Mouse (Mus musculus) layer of hippocampus, adult 9-10 months (tissue): ENCODE data around the gene Wipf3.

Experiments used
- DNase-seq: peaks from one replicate; pipeline ENCODE4 v3.0.0; 2022; ENCODE audit warnings: low spot score

Wipf3 gene

DNA sequence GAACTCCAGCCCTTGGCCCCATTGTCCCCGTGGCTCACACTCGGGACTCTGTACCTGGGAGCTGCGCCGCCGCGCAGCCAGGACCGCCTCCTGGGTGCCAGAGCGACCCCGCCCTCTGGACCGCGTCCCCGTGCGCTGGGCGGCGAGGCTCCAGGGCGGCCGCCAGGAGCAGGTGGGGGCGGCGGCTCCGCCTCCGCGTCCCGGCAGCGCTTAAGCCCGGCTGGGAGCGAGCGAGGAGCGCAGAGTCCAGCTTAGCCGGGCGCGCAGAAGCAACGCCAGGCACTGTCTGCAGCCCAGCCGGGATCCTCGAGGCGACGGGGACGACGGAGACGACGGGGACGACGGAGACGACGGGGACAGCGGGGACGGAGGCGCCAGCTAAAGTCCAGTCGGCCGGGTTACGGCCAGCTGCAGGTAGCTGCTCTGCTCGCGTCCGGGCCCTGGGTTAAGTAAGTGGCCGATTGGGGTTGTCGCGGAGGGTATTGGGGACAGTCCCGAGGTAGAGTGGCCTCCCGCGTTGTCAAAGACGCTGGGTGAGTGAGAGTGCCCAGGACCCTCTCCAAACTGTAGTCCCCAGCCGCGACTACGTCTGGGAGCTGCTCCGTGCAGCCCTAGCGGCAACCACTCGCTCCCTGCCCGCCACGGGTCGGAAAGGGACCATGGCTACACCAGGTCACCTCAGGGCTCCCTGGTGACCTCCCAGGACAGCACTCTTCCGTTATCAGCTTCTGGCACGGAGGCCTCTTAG is at the start of gene Wipf3:
Gene Wipf3 (plus strand): TSS at position 157 of the 748 bp plus-strand sequence.
- DNase-seq, result no peak

DNA sequence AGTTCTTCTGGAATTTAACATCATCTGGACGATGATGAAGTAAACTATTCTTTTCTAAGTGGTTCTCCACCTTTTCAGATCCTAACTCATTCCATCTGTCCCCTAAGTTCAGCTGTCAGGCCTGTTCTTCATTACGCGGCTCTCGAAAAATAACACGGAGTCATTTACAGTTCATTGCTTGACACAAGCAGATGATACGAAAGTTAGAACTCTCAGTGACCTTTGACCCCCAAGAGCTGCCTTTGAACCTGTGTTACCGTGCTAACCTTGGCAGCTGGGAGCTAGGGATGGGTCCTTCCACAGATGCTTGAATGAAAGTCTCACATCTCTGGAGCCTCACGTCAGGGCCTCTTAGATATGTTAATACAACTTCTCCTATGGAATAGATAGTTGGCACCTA is 46.8 kb upstream of the Wipf3 start:
- DNase-seq, result no peak

DNA sequence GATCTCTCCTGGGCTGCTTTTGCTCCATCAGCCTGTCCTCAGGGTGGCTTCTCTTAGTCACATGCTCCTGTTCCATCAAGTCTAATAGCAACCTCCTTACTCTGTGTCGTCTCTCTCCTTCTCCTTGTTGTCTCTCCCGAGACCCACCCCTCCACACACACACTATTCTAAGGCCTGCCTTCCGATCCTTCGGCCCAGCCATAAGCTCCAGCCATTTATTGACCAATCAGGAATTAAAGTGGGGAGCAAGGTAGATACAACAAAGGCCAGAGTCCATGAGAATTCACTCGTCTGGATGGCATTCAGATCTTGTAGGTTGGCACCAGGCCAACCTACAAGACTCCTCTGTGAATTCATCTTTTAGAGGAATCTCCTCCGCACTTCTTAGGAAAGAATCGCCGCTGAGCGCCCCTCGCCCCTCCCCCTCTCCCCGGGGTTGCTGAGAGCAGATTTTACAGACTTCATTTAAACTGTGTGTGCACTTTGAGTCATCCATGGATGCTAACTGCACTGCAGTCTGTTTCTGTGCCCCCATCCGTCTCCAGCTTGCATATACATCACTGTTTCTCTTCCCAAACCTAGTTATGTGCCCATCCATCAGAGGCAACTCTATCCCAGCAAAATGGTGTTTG is 45.4 kb upstream of the Wipf3 start:
- no peak for DNase-seq

DNA sequence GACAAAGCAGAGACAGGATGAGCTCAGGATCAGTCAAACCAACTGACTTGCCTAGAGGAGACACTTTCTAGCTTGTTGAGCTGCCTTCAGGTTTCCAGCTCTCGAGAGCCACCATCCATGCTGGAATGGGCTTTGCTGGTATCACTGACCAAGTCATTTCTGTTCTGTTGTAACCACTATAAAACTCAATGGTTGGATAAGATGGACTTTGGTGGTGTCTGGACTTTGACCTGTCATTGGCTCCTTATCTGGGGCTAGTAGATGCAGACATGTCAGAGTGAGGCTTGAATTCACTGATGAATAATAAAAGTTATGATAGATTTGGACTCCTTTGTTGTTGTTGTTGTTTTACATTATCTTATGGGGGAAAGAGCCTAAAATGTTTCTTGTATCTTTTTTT is 44.6 kb upstream of the Wipf3 start:
- DNase-seq, result no peak

DNA sequence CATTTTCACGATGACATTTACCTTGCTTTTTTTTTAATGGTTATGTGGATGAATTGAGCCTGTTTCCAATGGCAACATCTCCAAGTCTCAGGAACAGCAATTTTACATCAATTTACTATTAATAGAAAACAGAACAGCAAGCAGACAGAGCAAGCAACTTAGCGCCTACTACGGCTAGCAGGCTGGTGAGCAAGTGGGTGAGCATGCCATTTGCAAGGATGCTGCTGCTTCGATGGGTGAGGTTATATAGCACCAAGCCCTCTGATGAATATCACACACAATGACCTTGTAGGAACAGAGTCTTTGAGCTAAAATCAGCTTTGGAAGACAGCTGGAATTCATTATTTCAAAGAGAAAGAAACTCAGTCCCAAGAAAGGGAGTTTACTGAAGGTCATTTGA is 43.0 kb upstream of the Wipf3 start:
- DNase-seq, result no peak

DNA sequence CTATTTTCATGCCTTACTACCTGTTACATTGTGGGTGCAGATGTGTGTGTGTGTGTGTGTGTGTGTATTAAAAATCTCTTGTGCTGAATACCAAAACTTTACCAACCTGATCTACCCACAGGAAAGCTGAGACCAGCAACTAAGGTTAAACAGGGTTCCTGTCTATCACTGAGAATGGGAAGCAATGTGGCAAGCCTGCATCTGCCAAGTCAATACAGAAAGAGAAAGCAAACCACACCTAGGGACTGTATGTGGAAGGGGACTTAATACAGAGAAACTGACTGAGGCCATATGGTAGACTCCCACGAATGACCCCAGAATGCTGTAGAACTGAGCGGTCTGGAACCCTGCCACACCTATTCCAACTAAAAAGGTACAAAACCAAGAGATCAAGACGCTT is 42.4 kb upstream of the Wipf3 start:
- no peak for DNase-seq

DNA sequence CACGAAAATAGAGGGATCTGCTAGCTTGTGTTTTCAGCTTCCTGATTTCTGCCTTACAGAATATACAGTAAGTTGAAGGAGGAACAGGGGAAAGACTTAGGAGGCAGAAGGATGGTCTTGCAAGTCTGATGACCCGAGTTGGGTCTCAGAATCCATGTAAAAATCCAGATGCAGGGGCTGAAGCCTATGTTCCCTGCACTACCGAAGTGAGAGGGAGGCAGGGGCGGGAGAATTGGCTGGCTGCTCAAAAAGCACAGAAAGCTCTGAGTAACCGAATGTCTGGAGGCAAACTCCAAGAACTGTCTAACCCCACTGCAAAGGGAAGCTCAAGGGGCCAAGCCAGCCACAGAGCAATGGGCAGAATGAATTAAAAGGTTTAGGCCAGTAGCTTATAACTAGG is 41.7 kb upstream of the Wipf3 start:
- no peak for DNase-seq

DNA sequence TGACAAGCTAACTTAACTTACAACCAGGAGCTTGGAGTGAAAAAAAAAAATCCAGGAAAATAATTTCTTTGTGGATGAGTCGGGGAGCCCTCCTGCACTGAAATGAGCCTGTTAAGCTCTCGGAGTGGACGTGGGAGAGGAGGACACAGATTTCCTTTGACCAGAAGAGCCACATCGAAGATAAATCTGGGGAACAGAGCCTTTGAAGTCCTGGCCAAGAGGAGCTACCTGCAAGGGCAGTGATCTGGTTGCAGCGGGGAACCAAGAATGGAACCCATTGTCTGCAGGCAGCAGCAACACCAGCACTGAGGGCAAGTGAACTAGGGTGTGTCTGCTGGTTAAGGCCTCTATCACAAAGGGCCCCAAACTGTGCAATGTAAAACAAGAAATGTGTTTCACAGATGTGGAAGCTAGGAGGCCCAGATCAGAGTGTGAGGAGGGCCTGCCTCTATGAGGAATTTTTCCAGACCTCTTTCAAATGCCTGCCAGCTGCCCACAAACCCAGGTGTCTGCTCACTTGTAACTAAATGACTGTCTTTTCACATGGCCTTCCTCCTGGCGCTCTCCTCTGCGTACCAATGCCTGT is 40.6 kb upstream of the Wipf3 start:
- DNase-seq, result no peak

DNA sequence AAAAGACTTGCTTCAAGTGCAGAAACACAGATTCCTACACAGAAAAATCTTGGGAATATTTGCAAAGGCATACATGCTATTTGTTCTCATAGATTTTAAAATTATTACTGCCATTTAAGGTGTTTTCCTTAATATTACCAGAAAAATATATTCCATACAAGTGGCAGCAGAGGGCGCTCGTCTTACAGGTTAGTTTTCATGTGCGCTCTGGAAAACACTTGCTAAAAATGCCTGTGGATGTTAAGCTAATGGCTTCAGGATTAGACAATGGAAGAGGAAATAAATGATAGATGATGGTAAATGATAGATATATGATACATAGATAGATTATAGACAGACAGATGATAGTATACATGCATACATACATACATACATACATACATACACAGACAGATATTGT is 37.6 kb upstream of the Wipf3 start:
- DNase-seq, result no peak

DNA sequence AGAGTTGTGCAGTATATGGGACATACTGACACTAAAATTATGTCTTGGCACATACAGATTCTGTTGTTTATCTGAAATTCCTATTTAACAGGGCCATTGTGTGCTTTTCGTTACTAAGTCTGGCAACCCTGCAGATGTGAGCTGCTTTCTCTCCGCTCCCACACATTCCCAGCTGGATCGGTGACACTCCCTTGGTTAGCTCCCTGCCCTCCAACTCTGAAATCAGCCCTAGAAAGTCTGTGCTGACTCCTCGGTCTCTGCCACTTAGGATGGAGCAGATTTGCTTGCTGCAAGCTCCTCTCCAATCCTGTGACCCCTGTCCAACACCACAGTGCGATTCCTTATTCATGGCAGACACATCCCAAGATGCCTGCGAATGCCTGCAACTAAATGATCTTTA is 35.5 kb upstream of the Wipf3 start:
- DNase-seq, result no peak

DNA sequence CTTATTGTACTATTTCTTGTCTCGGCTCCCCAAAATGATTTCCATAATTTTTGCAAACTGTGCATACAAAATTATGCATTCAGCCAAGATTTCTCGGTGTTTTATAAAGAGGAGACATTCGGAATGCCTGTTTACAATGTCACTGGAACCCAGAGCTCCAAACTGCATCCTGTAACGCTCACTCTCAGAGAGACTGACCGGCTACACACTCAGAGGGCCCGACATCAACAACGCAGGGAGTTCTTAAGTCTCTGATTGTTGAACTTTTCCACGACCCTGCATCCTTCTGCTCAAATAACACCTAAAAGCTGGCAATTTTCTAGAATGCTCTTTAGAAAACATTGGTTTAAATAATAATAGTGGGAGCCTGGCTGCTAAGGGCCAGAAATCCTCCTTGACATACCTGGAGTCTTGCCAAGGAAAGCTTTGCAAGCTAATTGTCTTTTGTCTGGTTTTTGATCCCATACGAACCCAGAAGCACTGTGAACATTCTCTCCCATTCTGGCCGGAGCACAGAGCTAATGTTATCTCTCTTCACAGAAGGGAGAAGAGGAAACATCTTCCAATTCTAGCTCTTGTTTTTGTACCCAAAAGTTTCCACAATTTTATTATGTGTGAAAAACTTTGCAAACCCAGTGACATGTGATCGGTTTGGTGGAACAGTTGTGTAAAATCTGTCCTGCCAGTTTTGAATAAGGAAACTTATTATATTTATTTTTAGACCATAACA is 30.0 kb upstream of the Wipf3 start:
- no peak for DNase-seq

DNA sequence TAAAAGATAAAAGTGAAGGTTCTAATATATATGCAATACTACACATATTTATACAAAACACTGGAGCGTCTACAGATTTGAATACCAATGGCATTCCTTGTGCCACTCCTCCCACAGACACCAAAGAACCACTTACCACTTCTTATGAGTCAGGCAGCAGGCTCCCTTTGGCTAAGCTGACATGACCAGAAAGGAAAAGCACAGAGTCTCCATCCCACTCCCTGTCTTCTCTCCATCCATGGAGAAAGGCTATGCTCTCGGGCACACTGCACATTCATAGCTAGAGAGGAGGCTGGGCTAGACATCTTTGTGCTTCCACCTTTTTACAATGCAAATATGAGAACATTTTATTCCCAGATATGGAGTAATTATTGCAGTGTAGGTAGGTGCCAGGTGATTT is 27.9 kb upstream of the Wipf3 start:
- DNase-seq, result no peak

DNA sequence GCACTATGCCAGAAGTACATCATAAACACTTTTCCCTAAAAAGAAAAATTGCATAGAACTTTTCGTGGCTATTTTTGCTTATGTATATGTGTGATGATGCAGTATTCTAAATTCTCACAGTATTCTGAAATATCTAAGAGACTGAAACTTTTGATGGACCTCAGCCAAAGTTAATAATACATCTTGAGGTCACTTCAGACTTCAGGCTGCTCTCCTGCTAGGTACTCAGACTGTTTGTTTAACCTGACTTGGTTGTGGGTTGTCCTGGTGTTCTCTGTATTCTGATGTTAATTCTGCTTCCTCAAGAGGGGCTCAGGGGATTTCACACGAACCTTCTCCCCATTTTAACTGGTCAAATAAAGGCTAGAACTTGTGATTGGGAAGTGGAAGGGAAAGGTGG is 24.5 kb upstream of the Wipf3 start:
- no peak for DNase-seq

DNA sequence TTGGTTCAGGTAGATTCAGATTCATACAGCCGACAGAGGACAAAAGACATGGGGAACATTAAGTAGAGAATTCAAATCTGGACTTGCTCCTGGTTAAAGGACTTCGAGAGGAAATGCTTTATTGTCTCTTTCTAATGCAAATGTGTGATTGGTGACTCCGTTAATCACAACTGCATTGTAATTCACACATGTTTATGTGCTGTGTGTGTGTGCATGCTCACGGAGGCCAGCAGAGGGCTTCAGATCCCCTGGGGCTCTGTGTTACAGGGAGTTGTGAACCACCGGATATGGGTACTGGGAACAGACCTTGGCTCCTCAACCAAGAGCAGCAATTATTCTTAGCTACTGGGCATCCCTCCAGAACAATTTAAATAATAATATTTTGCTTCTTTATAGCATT is 23.3 kb upstream of the Wipf3 start:
- no peak for DNase-seq

DNA sequence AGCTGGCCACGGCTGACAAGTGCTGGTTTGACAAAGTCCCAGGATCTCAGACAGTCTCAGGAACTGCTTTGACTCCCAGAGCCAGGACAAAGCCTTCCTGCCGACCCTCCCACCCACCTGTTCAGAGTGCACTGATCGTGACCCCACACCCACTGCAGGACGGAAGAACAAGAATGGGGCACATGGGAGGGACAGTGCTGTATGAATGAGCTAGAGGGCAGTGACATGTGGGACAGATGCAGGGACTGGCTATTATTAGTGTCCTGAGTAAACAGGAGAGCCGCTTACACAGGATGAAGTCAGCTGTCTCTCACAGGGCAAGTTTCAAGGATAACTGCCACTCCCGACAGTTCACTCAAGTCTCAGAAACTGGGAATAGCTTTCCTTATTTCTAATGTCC is 20.1 kb upstream of the Wipf3 start:
- no peak for DNase-seq

DNA sequence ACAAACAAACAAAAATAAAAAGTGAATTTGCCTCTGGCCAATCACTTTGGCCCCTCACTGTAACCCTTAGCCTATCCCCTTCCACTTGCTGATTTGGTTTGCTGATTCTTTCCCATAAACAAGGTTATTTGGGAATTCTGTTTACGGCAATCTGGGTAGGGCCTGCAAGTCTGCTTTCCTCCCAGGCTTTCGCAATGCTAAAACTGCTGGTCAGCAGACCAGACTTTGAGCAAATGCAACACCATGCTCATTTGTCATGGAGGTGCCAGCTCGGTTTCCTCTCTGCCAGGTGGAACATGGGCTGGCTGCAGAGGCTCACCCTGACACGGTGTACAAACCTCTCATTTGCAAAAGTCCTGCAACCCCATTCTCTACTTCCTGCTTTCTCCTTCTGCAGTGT is 19.0 kb upstream of the Wipf3 start:
- no peak for DNase-seq

DNA sequence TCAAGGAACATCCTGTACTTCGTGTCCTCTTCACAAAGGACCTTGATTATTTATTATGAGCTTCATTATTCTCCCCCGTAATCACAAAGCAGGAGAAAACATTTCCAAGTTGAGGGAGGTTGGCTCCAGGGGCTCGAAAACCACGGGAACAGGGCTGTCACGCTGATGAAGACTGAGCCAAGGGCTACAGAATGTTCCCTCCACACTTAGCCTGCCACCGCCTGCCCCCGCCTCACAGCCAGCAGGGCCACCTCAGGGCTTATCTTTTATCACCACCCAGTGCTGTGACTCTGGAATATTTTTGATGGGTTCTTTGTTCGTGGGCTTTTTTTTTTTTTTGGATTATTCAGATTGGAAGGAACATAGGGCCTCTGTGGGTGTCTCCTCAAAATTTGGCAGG is 17.8 kb upstream of the Wipf3 start:
- no peak for DNase-seq

DNA sequence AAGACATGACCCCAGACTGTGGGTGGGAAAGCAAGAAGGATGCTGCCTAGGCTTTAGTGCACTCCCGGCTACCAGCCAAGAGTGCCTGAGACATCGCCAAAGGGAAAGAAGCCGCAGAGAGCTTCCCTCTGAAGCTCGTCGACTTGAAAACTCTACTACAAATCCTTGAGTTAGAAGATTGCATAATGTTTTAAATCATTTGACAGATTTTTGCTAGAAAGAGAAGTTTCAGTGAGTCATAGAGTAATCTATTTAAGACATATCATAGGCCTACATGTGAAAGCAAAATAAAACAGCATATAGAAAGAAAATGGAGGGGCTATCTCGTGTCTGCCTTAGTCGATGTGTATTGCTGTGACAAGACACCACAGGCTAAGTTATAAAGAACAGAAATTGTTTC is 16.5 kb upstream of the Wipf3 start:
- DNase-seq, result no peak

DNA sequence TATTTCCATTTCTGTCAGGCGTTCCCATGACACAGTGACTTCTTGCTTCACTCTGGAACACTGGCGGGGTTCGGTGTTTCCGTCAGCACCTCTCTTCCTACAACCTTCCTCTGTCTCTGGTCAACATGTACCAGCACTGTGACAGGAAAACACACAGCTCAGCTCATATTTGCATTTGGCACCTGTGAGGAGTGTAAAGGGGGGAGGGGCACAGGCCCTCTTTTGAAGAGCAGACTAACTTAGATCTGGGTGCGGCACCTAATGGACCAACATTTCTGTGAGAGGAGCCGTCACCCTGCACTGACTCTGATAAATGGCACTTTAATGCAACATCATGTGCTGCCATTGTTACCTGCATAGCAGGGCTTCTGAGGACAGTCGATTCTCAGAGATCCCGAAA is 4.2 kb upstream of the Wipf3 start:
- no peak for DNase-seq

DNA sequence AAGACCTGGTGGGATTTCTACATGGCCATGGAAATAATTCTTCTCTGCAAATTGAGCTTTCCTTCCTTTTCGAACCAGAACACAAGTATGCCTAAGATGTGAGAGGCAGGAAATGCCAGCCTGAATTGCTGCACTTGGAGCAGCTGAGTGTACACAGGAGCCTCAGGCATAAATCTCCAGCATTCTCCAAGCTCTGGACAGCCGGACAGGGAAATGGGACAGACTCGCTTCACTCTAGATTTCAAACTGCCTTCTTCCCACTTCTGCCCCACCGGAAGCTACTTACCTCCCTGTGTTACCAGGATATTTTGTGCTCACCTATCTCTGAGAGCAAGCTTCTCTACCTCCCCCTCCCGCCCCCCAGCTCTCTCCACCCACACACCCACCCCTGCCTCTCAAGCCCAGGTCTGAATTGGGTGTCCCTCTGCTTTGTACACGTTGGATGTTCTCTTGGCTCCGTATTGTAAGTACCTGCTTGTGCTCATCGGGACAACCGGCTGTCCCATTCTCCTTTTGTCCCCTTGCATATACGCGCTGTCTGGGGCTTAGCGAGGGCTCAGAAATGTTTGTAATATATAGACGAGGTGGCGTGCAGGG is 455 bp upstream of the Wipf3 start:
- no peak for DNase-seq

DNA sequence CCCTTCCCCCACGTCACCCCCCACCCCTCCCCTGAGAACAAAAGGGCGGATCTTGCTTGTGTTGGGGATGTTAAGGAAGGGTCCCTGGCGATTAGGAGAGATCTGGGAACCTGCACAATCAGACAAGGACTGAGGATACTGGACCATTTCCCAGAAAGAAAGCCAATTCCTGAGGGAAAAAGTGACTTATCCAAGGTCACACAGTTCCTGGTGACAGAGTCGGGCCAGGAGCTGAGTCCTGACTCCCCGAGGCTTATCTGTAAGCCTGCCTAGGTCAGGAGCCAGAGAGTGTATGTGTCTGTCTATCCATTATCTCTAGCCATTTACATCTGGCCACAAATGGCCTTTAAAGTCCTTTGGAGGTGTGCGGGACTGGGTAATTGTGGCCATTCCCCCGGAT is 818 bp downstream of the Wipf3 start:
- no peak for DNase-seq

DNA sequence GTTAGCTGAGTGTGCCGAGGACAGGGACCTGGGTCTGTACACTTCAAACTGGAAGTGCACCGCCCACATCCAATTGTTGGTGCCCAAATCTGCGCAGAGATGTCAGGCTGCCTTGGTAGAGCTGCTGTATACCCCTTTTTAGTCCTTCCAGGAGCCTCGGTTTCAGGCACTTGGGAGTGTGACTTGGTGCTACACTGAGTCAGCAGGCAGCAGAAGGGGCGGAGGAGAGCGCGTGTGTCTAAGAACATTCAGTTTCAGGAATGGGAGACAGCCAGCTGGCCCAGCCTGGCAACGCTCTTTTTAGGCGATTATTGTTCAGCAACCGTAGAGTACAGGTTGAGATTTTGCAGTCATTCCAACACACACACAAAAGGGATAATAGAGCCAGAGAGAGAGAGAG is 2.4 kb downstream of the Wipf3 start:
- DNase-seq, result peak; percentile 77

DNA sequence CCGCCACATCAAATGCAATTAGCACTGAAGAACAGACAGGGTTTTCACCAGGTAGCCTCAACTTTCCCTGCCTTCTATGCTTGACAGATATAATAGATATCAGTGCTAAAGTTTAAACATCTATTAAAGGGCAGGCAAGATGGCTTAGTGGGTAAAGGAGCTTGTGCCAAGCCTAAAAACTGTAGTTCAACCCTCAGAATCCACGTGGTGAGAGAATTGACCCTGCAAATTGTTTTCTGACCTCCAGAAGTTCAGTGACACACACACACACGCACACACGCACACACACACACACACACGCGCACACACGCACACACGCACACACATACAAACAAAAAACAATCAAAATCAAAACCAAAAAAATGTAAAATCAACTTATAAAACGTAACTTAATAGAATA is 2.8 kb downstream of the Wipf3 start:
- DNase-seq, result no peak
